Mouse (Mus musculus): ENCODE measurements around the gene Fibcd1. TPM values are rescaled to one million over a fixed set of nuclear protein-coding genes. Genes with fewer than 3 reads are reported as not detected.

The Fibcd1 gene
- polyA plus RNA-seq (2016; fragmentation: Nextera tagmentation; extraction: Ambion mirVana), result 0.17 and 0.35 TPM in 2 replicates

- under 1% methylated on average over 88 of the region's 88 CpGs for WGBS
- no peaks in the 10 kb centered on the region for H3K36me3 ChIP-seq (replicated peaks)
- peaks cover 78% of the 10 kb centered on the region for H3K27me3 ChIP-seq (replicated peaks; ENCODE audit: low read depth, poor library complexity, severe bottlenecking)
- peak within 1 kb of the TSS; percentile 48 for H3K27ac ChIP-seq (replicated peaks)
- peaks cover 51% of the 10 kb centered on the region for H3K4me1 ChIP-seq
- no peaks in the 10 kb centered on the region for H3K9me3 ChIP-seq
- DNase-seq (ENCODE audit: low spot score), result peak; percentile 58
- peak within 1 kb of the TSS; percentile 62 for H3K4me3 ChIP-seq
These were observed at the start of gene Fibcd1 for GRCm38 (mm10) chr2:31845896-31846691. Gene Fibcd1 (minus strand): TSS chr2:31846005.

GRCm38 (mm10) chr2:31894221-31894870 lies 48.5 kb upstream of the Fibcd1 start:
- WGBS, result 51% methylated on average over 13 of the region's 13 CpGs
- Histone ChIP-seq H3K27ac (replicated peaks) (peak overlapping the region; percentile 64), H3K36me3 (replicated peaks) (no peaks in the 10 kb centered on the region), H3K9me3 (no peaks in the 10 kb centered on the region), H3K4me1 (peaks cover 60% of the 10 kb centered on the region), H3K27me3 (replicated peaks; ENCODE audit: low read depth, poor library complexity, severe bottlenecking) (peaks cover 14% of the 10 kb centered on the region), H3K4me3 (no peak overlapping the region)
- DNase-seq (ENCODE audit: low spot score), result peak; percentile 44

GRCm38 (mm10) chr2:31893110-31893669 lies 47.4 kb upstream of the Fibcd1 start:
- DNase-seq (ENCODE audit: low spot score), result peak; percentile 61
- Histone ChIP-seq H3K4me3 (no peak overlapping the region), H3K9me3 (no peaks in the 10 kb centered on the region), H3K27me3 (replicated peaks; ENCODE audit: low read depth, poor library complexity, severe bottlenecking) (peaks cover 25% of the 10 kb centered on the region), H3K4me1 (peaks cover 56% of the 10 kb centered on the region), H3K27ac (replicated peaks) (peak overlapping the region; percentile 64), H3K36me3 (replicated peaks) (no peaks in the 10 kb centered on the region)
- WGBS, result 54% methylated on average over 10 of the region's 10 CpGs

GRCm38 (mm10) chr2:31891219-31891618 lies 45.4 kb upstream of the Fibcd1 start:
- H3K27ac ChIP-seq (replicated peaks), result no peak overlapping the region
- H3K4me1 ChIP-seq, result peaks cover 63% of the 10 kb centered on the region
- H3K9me3 ChIP-seq, result no peaks in the 10 kb centered on the region
- DNase-seq (ENCODE audit: low spot score), result no peak
- no peaks in the 10 kb centered on the region for H3K36me3 ChIP-seq (replicated peaks)
- H3K27me3 ChIP-seq (replicated peaks; ENCODE audit: low read depth, poor library complexity, severe bottlenecking), result peaks cover 45% of the 10 kb centered on the region
- H3K4me3 ChIP-seq, result no peak overlapping the region
- 77% methylated on average over 2 of the region's 2 CpGs for WGBS

GRCm38 (mm10) chr2:31888871-31889270 lies 43.1 kb upstream of the Fibcd1 start:
- no peak for DNase-seq (ENCODE audit: low spot score)
- Histone ChIP-seq H3K4me1 (peaks cover 43% of the 10 kb centered on the region), H3K36me3 (replicated peaks) (no peaks in the 10 kb centered on the region), H3K27me3 (replicated peaks; ENCODE audit: low read depth, poor library complexity, severe bottlenecking) (peaks cover 68% of the 10 kb centered on the region), H3K4me3 (no peak overlapping the region), H3K27ac (replicated peaks) (no peak overlapping the region), H3K9me3 (no peaks in the 10 kb centered on the region)
- whole genome bisulfite sequencing, result 56% methylated on average over 1 of the region's 1 CpGs

GRCm38 (mm10) chr2:31887030-31887429 lies 41.2 kb upstream of the Fibcd1 start, which contains the start of gene Lamc3:
Gene Lamc3 (plus strand): TSS chr2:31887291.
- peaks cover 87% of the 10 kb centered on the region for H3K27me3 ChIP-seq (replicated peaks; ENCODE audit: low read depth, poor library complexity, severe bottlenecking)

GRCm38 (mm10) chr2:31884806-31885205 lies 39.0 kb upstream of the Fibcd1 start:
- H3K36me3 ChIP-seq (replicated peaks), result no peaks in the 10 kb centered on the region
- peak; percentile 63 for DNase-seq (ENCODE audit: low spot score)

More at GRCm38 (mm10) chr2:31887030-31887429, 41.2 kb upstream of the Fibcd1 start, which contains the start of gene Lamc3:
- peak; percentile 73 for DNase-seq (ENCODE audit: low spot score)
- WGBS, result 6% methylated on average over 26 of the region's 26 CpGs
- Histone ChIP-seq H3K27ac (replicated peaks) (no peak within 1 kb of the TSS), H3K4me3 (peak within 1 kb of the TSS; percentile 45), H3K9me3 (no peaks in the 10 kb centered on the region), H3K36me3 (replicated peaks) (no peaks in the 10 kb centered on the region), H3K4me1 (peaks cover 41% of the 10 kb centered on the region)

GRCm38 (mm10) chr2:31883061-31883460 lies 37.3 kb upstream of the Fibcd1 start:
- Histone ChIP-seq H3K36me3 (replicated peaks) (no peaks in the 10 kb centered on the region), H3K9me3 (no peaks in the 10 kb centered on the region), H3K4me1 (peaks cover 30% of the 10 kb centered on the region), H3K27ac (replicated peaks) (no peak overlapping the region), H3K27me3 (replicated peaks; ENCODE audit: low read depth, poor library complexity, severe bottlenecking) (peaks cover 100% of the 10 kb centered on the region), H3K4me3 (no peak overlapping the region)
- DNase-seq (ENCODE audit: low spot score), result no peak
- 16% methylated on average over 4 of the region's 4 CpGs for WGBS

More at GRCm38 (mm10) chr2:31884806-31885205, 39.0 kb upstream of the Fibcd1 start:
- Histone ChIP-seq H3K4me3 (no peak overlapping the region), H3K4me1 (peaks cover 32% of the 10 kb centered on the region), H3K9me3 (no peaks in the 10 kb centered on the region), H3K27me3 (replicated peaks; ENCODE audit: low read depth, poor library complexity, severe bottlenecking) (peaks cover 100% of the 10 kb centered on the region), H3K27ac (replicated peaks) (no peak overlapping the region)
- 24% methylated on average over 6 of the region's 6 CpGs for WGBS

GRCm38 (mm10) chr2:31880868-31881267 lies 35.1 kb upstream of the Fibcd1 start:
- peaks cover 23% of the 10 kb centered on the region for H3K4me1 ChIP-seq
- 4% methylated on average over 14 of the region's 14 CpGs for WGBS
- no peak overlapping the region for H3K27ac ChIP-seq (replicated peaks)
- no peak overlapping the region for H3K4me3 ChIP-seq
- H3K36me3 ChIP-seq (replicated peaks), result no peaks in the 10 kb centered on the region
- H3K9me3 ChIP-seq, result no peaks in the 10 kb centered on the region
- peaks cover 97% of the 10 kb centered on the region for H3K27me3 ChIP-seq (replicated peaks; ENCODE audit: low read depth, poor library complexity, severe bottlenecking)
- no peak for DNase-seq (ENCODE audit: low spot score)

GRCm38 (mm10) chr2:31878610-31879009 lies 32.8 kb upstream of the Fibcd1 start:
- Histone ChIP-seq H3K36me3 (replicated peaks) (no peaks in the 10 kb centered on the region), H3K27me3 (replicated peaks; ENCODE audit: low read depth, poor library complexity, severe bottlenecking) (peaks cover 89% of the 10 kb centered on the region), H3K27ac (replicated peaks) (no peak overlapping the region), H3K4me1 (peaks cover 31% of the 10 kb centered on the region), H3K9me3 (no peaks in the 10 kb centered on the region), H3K4me3 (no peak overlapping the region)
- DNase-seq (ENCODE audit: low spot score), result no peak
- 84% methylated on average over 17 of the region's 17 CpGs for WGBS

- Histone ChIP-seq H3K27ac (replicated peaks) (no peak overlapping the region), H3K27me3 (replicated peaks; ENCODE audit: low read depth, poor library complexity, severe bottlenecking) (peaks cover 67% of the 10 kb centered on the region)
These were observed 30.6 kb upstream of the Fibcd1 start for GRCm38 (mm10) chr2:31876446-31876845.

GRCm38 (mm10) chr2:31874290-31874855 lies 28.6 kb upstream of the Fibcd1 start:
- DNase-seq (ENCODE audit: low spot score), result no peak
- no peak overlapping the region for H3K4me3 ChIP-seq
- no peak overlapping the region for H3K27ac ChIP-seq (replicated peaks)
- peaks cover 7% of the 10 kb centered on the region for H3K9me3 ChIP-seq
- 78% methylated on average over 26 of the region's 26 CpGs for WGBS
- H3K36me3 ChIP-seq (replicated peaks), result no peaks in the 10 kb centered on the region
- peaks cover 13% of the 10 kb centered on the region; the same call in 1 of the 2 replicates for H3K4me1 ChIP-seq
- H3K27me3 ChIP-seq (replicated peaks; ENCODE audit: low read depth, poor library complexity, severe bottlenecking), result peaks cover 46% of the 10 kb centered on the region

More at GRCm38 (mm10) chr2:31876446-31876845, 30.6 kb upstream of the Fibcd1 start:
- H3K4me3 ChIP-seq, result no peak overlapping the region
- H3K4me1 ChIP-seq, result peaks cover 21% of the 10 kb centered on the region
- DNase-seq (ENCODE audit: low spot score), result no peak
- H3K36me3 ChIP-seq (replicated peaks), result no peaks in the 10 kb centered on the region
- WGBS, result 27% methylated on average over 12 of the region's 12 CpGs
- peaks cover 7% of the 10 kb centered on the region for H3K9me3 ChIP-seq
